Mouse (Mus musculus) adrenal gland, postnatal 0 days (tissue): Measurements from ENCODE around the gene Myh11. TPM values are rescaled to one million over a fixed set of nuclear protein-coding genes. Genes with fewer than 3 reads are reported as not detected.

Experiments
- microRNA-seq: library from miRNA; unstranded; fragments of <30 nt; microRNA quantifications from one replicate; pipeline ENCODE4, GENCODE M21; 2016; ENCODE audit warnings: borderline replicate concordance; ENCODE audit not compliant: insufficient number of aligned reads
- polyA plus RNA-seq: library from polyadenylated mRNA; unstranded; fragments of >200 nt; fragmentation: Nextera tagmentation; extraction: Ambion mirVana; gene quantifications from 2 replicates; pipeline ENCODE4 v1.2.1, GENCODE M21; 2015

Myh11 gene
- polyA plus RNA-seq: 0.92 and 2.0 TPM in 2 replicates

DNA sequence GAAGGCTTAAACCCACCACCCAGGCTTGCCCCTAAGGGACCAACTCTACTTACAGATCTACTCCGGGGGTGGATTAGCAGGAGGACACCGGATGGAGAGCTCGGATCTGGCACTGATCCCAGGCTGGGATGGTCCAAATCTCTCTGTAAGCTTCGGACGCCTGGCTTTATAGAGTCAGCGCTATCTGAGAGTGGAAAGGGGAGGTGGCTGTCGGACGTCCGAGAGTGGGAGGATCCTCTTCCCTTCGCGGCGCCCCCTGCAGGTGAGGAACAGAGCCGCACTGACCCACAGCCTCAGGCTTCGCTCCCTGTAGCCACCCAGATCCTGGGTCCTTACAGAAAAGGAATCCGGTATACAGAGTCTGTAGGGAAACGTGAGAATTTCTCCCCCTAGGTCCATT is at the start of gene Myh11:
TSS of gene Myh11 (minus strand) at position 150 of the 400 bp plus-strand sequence.

GRCm38 (mm10) chr16:14316884-14317876 is 26.0 kb upstream of the Myh11 start, which contains the start of gene Fopnl:
Gene Fopnl (minus strand): TSS chr16:14317405.

GRCm38 (mm10) chr16:14162988-14163416 is 128.2 kb downstream of the Myh11 start, which contains the start of the genes Nde1 and Marf1:
Gene Nde1 (plus strand): TSS chr16:14163275.
Gene Marf1 (minus strand): TSS chr16:14163351.

Small RNAs within 50 kb of the gene (microRNA-seq; reads per million reads assigned to microRNA genes)
- 1,245 reads per million, percentile 78 among the genes with 10 or more reads in this experiment for gene Mir484

Other genes starting within 250 kb of the Myh11 start
- gene Nde1, start 128.1 kb downstream of the Myh11 start, polyA plus RNA-seq: 26.0 and 34.2 TPM in 2 replicates
- gene Marf1, start 128.0 kb downstream of the Myh11 start, polyA plus RNA-seq: 9.0 and 16.2 TPM in 2 replicates
- 189 and 193 TPM in 2 replicates for gene Fopnl, start 26.0 kb upstream of the Myh11 start, polyA plus RNA-seq
- gene Abcc1, start 70.2 kb upstream of the Myh11 start, polyA plus RNA-seq: 5.1 and 8.9 TPM in 2 replicates